Mouse (Mus musculus): Measurements from ENCODE around the gene Rtkn.

Gene Rtkn

GRCm38 (mm10) chr6:83172240-83172920 lies 37.1 kb downstream of the Rtkn start:
- no peak for DNase-seq (ENCODE audit: low spot score)

DNA sequence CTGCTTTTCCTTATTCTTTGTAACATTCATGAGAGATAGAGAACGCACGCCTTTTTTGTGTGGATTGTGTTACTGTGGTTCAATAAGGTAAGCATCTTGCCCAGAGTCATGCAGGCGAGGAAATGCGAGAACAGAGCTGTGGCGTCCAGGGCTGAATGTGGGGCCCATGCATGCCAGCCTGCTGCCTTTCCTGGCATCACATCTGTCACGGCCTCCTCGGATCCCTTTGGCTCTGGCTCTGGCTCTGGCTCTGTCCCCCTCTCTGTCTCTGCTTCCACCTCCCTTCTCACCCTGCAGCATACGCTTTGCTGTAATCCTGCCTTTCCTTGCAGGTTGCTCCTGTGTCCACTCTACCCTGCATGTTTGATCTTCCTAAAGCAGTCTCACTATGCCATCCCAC lies 40.7 kb downstream of the Rtkn start:
- DNase-seq (ENCODE audit: low spot score) = no peak

- DNase-seq (ENCODE audit: low spot score) = no peak
These were observed 44.3 kb downstream of the Rtkn start for GRCm38 (mm10) chr6:83179390-83180117.

DNA sequence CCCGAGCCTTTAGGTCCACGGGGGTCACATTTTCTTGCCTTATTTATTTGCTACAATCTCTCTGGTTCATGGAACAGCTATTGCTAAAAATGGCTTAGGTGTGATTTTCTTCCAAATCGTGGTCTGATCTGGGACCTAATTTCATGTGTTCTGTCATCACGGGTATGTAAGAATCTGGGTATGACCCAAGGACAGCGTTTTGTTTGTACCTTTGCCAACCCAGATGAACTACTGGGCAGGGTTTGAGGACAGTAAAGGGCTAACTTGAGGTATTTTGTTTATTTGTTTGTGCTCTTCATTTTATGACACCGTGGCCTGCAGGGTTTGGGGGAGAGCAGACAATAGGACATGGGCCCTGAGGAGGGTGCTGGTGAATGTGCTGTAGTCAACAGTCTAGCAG lies 45.3 kb downstream of the Rtkn start:
- no peak for DNase-seq (ENCODE audit: low spot score)

DNA sequence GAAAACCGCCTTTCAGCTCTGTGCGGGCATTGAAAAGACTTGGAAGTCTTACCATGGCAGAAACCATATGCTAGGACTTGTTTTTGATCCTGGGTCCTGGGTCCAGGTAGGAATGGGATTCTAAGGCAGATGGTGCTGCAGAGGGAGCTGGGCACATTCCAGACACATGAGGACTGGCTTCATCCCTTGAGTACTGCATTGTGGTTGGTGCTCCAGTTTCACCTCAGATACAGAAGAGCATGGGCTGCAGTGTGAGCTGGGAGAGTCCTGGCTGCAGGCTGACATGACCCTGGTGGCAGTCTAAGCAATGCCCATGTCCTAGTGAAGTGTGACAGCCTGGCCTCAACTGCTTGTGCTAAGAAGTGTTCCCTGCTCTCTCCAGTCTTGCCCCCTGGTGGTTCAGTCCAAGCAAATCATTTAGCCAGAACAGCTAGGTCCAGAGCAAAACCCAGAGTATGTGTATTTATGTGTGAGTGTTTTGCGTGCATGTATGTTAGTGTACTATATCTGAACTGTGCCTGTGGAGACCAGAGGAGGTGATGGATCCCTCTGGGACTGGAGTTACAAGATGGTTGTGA lies 49.7 kb downstream of the Rtkn start:
- no peak for DNase-seq (ENCODE audit: low spot score)

GRCm38 (mm10) chr6:83185895-83186861 lies 50.9 kb downstream of the Rtkn start:
- peak; percentile 64 for DNase-seq (ENCODE audit: low spot score)

- no peak for DNase-seq (ENCODE audit: low spot score)
These were observed 51.7 kb downstream of the Rtkn start for GRCm38 (mm10) chr6:83186946-83187345.

DNA sequence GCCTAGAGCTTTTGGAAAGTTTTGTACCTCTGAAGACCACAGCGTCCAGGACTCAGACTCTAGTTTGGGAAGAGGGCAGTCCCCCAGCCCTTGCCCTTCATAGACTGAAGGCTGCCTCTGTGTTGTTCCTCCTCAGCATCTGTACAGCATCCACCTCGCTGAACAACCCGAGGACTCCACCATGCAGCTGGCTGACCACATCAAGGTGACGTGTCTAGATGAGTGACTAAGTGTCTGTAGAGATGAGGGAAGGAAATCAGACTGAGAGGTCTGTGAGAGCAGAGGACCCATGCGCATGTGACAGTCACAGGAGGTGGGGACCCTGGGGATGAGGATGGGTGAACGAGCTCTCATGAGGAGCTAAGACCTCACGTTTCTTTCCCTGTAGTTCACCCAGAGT lies 58.3 kb downstream of the Rtkn start:
- no peak for DNase-seq (ENCODE audit: low spot score)

DNA sequence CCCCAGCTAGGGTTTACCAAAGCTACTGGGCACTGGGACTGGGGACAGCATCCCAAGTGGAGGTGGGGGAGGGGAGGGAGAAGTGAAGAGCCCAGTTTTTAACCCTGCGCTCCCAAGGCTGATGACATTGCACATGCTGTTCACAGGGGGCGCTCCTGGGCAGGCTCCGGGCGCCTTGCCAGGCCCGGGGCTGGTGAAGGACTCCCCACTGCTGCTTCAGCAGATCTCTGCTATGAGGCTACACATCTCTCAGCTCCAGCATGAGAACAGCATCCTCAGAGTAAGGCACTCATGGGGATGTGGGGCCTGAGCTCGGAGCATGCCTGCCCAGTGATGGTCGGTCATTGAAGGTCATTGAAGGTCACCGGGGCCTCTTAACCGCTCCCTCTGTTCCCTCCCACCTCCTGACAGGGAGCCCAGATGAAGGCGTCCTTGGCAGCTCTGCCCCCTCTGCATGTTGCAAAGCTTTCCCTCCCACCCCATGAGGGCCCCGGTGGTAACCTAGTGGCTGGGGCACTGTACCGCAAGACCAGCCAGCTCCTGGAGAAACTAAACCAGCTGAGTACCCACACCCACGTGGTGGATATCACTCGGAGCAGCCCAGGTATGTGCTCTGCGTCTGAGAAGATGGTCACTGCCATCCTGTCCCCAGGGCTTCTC lies 62.2 kb downstream of the Rtkn start:
- peak; percentile 59 for DNase-seq (ENCODE audit: low spot score)

All from testis, postnatal 14 days (tissue).